Mouse (Mus musculus) lung, postnatal 14 days (tissue): ENCODE data around the gene Gatd1.

Source experiments
- DNase-seq: peaks from one replicate; pipeline ENCODE4 v3.0.0; 2021

Gatd1 gene

DNA sequence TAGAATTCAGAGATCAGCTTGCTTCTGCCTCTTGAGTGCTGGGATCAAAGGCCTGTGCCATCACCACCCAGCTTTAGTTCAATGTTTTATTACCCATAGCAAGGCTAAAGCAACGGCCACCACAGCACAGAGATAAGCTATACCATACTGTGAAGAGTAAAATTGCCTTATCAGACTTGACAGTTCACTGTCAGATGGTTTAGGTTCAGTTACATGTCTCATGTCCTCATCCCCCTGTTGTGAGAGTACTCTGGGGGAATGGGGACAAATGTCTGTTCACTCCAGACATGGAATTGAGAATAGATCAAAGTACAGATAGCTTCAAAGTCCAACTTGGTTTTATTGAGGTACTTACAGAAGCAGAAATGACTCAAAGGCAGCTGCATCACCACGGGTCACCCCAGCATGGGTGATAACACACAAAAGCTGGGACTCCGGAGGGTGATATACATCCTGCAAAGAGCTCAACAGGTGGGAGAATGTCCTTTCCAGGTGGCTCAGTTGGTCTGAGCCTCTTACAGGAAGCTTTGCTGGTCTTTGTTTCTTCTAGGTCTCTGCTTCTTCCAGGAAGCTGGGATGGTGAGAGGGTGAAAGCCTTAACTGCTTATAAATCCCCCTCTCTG lies 25.3 kb downstream of the Gatd1 start:
- no peak for DNase-seq

- DNase-seq: no peak
Observed at GRCm38 (mm10) chr7:141387807-141388486, 26.0 kb downstream of the Gatd1 start.

DNA sequence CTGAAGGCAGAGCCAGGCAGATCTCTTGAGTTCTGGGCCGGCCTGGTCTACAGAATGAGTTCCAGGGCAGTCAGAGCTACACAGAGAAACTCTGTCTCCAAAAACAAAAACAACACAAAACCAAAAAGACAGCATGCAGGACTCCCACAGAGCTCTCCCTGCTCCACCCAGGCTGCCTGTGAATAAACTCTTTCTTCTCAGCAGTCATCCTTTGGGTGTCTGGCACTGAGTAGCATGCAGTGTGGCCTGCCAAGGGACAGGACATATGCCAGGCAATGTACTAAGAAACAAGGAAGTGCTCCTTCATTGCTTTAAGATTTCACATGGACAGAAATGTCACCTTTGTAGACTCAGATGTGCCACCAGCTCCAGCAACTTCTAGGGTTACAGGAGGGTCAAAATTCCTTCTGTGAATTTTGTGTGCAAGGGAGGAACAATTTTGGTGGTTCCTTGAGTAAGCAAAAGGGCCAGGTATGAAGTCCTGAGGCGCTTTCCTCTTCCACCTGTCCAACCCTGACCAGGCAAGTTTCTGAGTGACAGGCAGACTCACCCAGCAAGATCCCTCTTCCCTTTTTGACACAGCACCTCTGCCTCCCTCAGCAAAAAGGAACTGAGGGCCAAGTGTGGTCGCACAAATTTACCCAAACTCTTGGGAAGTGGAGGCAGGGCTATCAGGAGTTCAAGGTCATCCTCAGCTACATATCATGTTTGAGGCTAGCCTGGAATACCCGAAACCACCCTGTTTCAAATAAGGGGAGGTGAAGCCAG lies 32.7 kb downstream of the Gatd1 start:
- no peak for DNase-seq

DNA sequence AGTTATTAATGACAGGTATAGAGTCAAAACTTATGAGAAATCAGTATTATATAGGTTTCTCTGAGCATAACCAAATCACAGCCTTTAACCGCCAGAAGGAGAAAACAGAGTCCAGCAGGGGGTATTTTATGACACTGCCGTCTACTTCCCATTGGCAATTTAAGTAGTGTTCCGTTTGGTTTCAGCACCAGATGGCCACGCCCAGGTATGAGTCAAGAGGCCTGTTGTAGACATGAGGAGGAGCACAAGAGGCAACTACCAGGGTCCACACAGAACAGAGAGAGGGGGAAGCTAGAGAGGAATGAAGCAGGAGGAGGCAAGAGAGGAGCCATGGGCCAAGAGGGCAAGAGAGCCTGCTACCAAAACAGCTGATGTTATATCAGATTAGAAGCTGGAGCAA lies 34.4 kb downstream of the Gatd1 start:
- DNase-seq: no peak

GRCm38 (mm10) chr7:141374399-141374798 lies 39.5 kb downstream of the Gatd1 start:
- no peak for DNase-seq

DNA sequence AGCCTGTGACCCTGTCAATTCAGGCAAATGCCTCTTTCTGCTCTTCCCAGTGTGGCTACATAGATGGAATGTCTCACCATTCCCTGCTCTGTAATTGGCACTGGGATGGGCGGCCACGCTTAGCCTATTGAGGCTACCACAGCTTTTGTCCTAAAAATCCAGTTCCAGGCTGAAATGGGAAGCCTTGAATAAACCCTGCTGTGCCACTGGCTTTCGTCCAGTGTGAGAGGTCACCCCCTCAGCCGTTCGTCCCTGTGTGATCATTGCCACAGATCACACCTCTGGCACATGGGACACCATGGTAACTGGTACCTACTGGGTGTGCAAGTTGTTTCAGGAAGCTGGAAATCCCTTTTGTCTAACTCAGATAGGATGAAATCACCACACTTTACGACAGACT lies 40.3 kb downstream of the Gatd1 start:
- no peak for DNase-seq

GRCm38 (mm10) chr7:141371942-141372595 lies 41.9 kb downstream of the Gatd1 start:
- no peak for DNase-seq

DNA sequence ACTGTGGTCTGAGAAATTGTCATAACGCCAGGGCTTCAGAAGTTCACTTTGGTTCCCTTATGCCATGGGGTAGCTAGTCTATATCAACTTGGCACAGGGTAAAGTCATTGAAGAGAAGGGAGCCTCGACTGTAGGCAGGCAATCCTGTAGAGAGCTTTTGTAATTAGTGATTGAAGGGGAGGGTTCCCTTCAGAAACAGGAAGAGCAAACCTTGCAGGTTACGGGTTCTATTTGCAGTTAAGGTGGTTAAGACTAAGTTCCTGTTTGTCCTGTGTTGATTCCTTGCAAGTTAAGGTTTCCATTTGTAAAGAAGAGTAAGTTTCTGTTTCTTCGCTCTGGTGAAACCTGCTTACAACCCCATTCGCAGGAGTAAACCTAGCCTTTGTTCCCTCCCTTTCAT lies 44.0 kb downstream of the Gatd1 start:
- no peak for DNase-seq

DNA sequence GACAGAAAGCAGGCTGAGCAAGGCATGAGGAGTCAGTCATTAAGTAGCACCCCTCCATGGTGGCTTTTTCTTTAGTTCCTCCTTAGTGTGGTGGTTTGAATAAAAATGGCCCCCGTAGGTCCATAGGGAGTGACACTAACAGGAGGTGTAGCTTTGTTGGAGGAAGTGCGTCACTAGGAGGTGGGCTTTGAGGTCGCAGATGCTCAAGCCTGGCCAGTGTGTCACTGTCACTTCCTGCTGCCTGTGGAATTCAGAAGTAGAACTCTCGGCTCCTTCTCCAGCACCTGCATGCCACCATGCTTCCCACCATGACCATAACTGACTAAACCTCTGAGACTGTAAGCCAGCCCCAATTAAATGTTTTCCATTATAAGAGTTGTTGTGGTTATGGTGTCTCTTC lies 46.6 kb downstream of the Gatd1 start:
- no peak for DNase-seq

DNA sequence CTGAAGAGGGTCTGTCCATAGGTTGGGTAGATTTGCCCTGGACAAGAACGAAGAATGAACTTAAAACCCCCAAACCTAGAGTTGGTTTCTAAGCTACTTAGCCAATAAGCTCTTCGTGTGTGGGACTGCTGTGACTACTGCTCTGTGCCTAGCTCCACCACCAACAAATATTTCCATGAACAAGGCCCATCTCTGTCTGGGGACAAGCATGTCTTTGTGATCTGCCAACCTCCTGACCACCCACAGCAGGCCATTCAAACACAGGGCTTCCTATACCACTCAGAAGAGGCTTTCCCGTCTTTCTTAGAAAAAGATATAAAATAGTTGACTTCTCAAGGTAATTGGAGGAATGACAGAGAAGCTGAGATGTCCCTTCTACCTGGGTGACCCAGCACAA lies 48.9 kb downstream of the Gatd1 start:
- no peak for DNase-seq

GRCm38 (mm10) chr7:141364349-141365048 lies 49.4 kb downstream of the Gatd1 start:
- DNase-seq: no peak

DNA sequence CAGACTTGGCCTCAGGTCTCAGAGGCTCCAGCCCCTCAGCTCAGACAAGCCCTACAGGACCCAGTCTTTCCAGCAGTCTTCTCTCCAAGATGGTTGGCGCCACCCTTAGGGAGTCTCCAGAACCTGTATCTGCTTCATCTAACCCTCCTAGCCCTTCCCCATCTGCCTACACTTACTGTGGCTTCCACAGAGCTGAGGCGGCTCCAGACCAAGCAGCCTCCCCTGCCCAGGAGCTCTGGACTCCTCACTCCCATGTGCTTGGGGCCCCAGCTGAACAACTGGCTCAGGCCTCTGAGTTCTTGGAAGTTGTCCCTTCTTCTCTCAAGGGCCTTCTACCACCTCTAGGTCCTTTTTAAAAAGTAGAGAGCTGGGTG lies 50.2 kb downstream of the Gatd1 start:
- DNase-seq: no peak

DNA sequence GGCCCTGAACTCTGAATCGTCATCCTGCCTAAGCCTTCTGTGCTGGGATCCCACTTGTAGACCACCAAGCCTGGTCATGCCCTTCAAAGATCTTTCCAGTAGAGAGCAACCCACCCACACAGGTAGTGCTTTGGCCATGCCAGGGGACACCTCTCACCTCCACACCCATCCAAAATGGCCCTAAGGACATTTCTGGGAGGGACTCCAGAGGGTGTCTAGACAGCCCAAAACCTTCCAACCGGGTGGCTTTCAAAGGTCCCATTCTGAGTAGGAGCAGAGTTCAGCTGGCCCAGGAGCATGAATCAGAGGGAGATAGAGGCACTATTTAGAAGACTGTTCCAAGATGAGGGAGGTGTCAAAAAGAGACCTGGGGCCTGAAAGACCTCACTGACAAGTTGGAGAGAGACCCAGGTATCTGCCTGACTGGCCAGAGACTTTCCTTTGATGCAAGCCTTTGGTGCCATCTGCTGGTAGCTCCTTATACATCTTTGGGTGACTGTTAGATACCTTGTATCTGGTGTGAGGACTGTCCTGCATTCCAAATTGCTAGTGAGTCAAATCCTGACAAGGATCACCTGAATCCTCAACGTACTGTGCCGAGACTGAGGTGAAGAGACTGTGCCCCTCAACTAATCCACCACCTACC lies 50.7 kb downstream of the Gatd1 start:
- DNase-seq: peak; percentile 83

DNA sequence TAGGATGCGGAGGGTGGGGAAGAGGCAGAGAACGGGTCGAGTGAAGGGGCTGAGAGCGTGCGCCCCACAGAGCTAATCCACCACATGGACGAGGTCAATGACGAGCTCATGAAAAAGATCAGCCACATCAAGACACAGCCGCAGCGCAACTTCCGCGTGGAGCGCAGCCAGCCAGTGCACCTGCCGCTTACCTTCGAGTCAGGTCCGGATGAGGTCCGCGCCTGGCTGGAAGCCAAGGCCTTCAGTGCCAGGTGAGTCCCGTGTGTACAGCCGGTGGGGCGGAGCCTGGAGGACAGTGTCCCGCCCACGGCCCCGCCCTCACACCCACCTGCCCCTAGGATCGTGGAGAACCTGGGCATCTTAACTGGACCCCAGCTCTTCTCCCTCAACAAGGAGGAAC lies 52.4 kb downstream of the Gatd1 start:
- DNase-seq: peak; percentile 56
